Mouse (Mus musculus) yolk sac, embryonic 10.5 days (tissue): ENCODE measurements around the gene Magohb.
"Not testable (repeated sequence)": the region's sequence is repeated elsewhere in the genome, so short reads cannot be mapped to it uniquely, and the experiment has no call there.

Experiments used
- DNase-seq: peaks from one replicate; pipeline ENCODE4 v3.0.0-alpha.2; 2017; ENCODE audit warnings: low spot score

Gene Magohb

DNA sequence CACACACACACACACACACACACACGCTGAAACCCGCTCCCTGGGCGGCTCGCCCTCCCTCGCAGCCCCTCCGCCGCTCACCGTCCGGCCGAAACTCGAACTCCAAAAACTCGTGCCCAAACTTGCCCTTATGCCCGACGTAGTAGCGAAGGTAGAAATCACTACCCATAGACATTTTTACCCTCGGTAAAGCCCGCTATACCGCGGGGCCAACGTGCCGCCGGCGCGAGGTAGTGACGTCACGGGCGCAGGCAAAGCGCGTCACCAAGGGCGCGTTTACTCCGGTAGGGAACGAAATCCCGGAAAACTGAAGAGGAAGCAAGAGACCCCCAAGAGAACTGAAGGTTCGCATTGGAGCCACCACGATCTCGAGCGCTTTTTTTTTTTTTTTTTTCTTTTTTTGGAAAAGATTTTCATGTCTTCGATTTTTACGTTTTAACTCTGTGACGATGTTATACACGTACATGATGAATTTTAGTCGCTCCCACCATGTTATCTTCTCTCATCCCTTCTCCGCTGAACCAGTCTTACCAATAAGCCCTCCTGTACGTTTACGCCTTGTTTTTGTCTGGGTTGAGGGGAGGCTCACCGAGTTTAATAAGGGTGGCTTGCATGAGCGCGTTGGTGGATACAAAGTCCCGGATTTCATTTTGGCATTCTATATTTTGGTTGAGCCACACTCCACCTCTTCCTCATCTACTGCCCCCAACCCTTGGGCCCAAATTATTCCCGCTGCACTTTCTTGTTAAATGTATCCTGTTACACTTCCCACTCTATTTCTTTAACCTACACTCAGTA, at the start of gene Magohb:
Magohb (minus strand) TSS at position 254 of the 798 bp plus-strand sequence.
- peak; percentile 74 for DNase-seq

DNA sequence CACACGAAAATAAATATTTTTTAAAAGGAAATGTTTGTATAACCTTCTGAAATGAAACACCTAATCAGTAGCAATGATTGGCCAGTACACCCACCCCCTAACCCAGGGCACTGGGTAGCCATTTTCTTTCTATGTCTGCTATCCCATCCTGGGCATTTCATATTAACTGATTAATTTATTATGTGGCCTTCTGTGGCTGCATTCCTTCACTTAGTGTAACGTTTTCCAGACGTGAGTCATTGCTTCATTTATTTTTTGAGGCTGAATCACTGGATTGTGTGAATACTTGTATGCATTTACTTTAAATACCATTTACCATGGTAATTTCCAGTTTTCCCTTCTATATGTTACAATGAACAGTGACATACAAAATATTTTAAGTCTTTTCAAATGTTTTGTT, 47.0 kb upstream of the Magohb start:
- no peak for DNase-seq

DNA sequence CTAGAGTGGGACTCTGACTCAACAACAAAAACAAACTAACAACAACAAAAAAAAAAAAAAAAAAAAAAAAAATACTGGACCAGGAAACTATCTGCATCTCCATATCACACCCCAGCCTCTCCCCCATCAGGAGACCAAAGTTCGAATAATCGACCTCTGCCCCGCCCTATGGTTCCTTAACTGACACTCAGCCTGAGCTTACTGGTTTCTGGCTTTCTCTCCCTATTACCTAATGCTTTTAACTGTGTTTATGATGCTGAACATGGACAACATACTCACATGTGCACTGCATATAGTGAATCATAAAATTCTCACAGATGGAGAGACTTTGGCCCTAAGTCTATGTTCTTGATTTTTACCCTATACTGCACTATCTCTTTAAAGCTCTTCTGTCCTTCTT, 46.3 kb upstream of the Magohb start:
- no peak for DNase-seq

- no peak for DNase-seq
These were observed 45.7 kb upstream of the Magohb start for GRCm38 (mm10) chr6:131338787-131339186.

GRCm38 (mm10) chr6:131327076-131327475, 34.0 kb upstream of the Magohb start:
- no peak for DNase-seq

GRCm38 (mm10) chr6:131321854-131322639, 29.0 kb upstream of the Magohb start:
- no peak for DNase-seq

- DNase-seq: peak; percentile 58
These were observed 23.4 kb upstream of the Magohb start for GRCm38 (mm10) chr6:131316155-131317101.

- no peak for DNase-seq
These were observed 15.0 kb upstream of the Magohb start for GRCm38 (mm10) chr6:131308031-131308430.

DNA sequence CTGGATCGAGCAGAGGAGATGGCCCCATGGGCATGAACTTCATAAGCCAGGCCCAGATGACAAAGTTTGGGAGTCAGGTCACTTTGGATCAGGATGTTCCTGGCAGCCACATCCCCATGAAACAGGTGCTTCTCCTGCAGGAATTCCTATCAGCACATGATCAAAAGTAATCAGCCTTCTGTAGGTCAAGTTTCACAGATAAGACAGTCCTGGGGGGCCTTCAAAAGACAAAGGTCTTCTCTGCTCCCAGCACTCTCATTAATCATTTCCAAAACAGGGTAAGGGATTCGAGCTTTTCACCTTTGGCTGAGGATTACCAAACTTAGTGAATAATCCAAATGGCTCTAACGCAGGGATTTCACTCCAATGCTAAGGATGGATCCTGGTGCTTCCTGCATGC, 11.7 kb upstream of the Magohb start:
- peak; percentile 72 for DNase-seq

DNA sequence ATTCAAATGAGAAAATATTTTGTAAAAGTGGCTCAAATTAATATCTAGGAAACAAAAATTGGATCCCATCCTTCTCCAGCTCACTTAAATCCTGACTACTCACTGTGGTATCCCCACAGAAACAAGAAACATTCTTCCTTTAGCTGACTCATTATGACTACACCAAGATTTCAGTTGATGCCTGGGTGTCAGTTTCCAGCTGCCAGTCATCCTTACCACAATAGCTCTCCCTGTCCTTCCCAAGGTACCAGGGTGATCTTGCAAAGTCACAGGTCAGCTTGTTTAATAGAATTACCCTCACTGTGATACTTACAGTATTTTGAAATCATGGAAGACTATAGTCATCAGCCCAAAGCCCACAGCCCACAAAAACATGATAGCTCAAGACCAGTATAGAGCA, 5.5 kb upstream of the Magohb start:
- no peak for DNase-seq

DNA sequence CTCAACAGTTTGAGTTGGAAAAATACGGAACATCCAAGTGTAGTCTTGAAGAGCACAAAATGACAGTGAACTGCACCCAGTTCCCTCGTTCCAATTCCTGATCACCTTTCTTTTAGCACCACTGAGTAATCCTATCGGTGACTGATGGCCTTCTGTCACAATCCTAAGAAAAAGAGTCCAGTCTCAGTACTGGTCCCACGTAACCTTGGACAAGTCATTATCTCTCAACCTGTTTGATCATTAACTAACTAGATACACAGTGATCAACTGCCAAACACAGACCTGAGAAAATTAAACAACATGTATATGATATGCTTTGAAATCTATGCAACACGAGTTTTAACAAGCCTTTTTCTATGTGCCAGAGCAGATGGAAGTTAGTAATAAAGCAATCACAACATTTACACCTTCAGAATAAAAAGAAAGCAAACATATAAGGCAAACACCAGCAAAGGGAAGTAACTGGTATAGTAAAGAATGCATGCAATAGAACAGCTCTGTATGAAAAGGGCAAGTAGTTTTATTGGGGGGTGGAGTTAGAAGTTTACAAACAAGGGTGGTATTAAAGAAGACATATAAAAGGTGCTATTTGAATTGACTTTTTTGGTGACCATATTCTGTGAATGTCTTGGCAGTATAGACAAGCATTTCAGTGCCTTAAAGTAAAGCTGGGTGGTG, 1.5 kb upstream of the Magohb start:
- DNase-seq: peak; percentile 32

DNA sequence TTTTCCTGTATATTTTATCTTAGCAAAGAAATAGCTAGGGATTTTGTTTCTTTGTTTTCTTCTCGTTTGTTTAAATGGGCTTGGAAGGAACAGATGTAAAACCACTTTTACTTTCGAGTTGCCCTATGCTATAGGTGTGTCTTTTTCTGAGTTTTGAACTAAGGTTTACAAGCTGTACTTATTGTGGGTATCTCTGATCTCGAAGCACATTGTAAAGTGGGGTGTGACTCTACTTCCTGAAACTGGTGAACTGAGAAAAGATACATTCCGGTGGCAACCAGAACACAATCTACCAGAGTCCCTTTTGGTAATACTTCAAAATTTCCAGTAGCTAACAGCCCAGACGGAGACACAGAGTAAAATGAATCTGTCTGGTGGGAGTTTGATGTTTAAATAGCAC, 872 bp upstream of the Magohb start:
- no peak for DNase-seq

- DNase-seq: peak; percentile 8
These were observed 611 bp downstream of the Magohb start for GRCm38 (mm10) chr6:131292276-131292990.

DNA sequence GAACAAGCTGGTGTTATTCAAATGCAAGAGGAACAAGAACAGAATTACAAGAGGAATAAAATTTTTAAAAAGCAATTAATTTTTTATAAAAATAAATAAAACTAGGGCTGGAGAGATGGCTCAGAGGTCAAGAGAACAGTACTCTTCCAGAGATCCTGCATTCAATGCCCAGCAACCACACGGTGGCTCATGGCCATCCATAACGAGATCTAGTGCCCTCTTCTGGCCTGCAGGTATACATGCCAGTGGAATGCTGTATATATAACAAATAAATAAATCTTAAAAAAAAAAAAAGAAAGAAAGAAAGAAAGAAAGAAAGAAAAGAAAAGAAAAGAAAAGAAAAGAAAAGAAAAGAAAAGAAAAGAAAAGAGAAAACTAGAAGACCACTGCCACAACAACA, 2.6 kb downstream of the Magohb start:
- DNase-seq: no peak

DNA sequence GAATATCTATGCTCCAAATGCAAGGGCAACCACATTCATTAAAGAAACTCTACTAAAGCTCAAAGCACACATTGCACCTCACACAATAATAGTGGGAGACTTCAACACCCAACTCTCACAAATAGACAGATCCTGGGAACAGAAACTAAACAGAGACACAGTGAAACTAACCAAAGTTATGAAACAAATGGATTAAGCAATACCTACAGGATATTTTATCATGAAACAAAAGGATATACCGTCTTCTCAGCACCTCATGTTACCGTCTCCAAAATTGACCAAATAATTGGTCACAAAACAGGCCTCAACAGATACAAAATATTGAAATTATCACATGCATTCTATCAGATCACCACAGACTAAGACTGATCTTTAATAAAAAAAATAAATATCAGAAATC, 14.9 kb downstream of the Magohb start:
- DNase-seq: not testable (repeated sequence)

GRCm38 (mm10) chr6:131276659-131277058, 16.4 kb downstream of the Magohb start:
- DNase-seq: no peak

DNA sequence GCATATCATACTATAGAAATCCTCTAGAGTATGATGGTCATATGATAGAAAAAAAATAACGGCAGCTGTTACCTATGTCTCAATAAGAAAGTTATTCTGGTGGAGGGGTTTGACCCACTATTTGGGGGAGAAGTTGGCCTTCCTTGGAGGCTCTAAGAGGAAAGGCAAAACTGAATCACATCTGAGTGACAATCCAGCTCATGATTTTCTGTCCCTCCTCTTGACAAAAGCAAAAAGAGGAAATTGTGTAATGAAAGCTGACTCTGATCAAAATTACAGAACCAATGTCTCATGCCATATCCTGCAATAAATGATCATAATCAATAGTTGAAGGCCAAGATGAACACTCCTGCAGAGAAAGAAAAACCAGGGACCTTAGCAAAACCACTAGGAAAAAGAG, 20.7 kb downstream of the Magohb start:
- no peak for DNase-seq

- DNase-seq: no peak
These were observed 22.7 kb downstream of the Magohb start for GRCm38 (mm10) chr6:131270312-131270711.

GRCm38 (mm10) chr6:131269599-131269998, 23.4 kb downstream of the Magohb start:
- DNase-seq: no peak

DNA sequence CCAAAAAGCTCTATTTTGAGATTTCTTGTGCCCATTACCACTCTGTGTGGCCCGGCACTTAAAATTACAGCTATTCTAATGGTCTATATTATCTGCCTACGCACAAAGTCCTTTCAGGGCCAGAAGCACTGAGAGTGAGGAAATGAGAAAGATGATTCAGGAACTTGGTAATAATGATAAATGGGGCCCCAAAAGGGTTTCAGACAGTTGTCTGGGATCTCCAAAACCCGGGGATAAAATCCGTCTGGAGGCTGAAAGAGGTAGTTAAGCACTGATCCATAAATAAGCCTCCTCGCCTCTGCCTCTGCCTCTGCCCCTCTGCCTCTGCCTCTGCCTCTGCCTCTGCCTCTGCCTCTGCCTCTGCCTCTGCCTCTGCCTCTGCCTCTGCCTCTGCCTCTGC, 28.9 kb downstream of the Magohb start:
- DNase-seq: no peak

- DNase-seq: no peak
These were observed 30.3 kb downstream of the Magohb start for GRCm38 (mm10) chr6:131262778-131263177.
